Mouse (Mus musculus) megakaryocyte, embryonic 14.5 days (primary cell): Measurements from ENCODE around the gene Wdr74. TPM values are rescaled to one million over a fixed set of nuclear protein-coding genes. Genes with fewer than 3 reads are reported as not detected.

Experiments
- H3K27me3 ChIP-seq: replicated peaks from 2 replicates; pipeline ENCODE3; 2012; ENCODE audit warnings: inconsistent platforms
- H3K36me3 ChIP-seq: replicated peaks from 2 replicates; pipeline ENCODE3; 2012; ENCODE audit warnings: low read length, inconsistent platforms, mixed read lengths
- H3K4me1 ChIP-seq: 2 replicates; pipeline ENCODE4 v1.6.1; 2012; ENCODE audit warnings: inconsistent platforms
- H3K4me3 ChIP-seq: replicated peaks from 2 replicates; pipeline ENCODE3; 2012; ENCODE audit warnings: moderate library complexity, mild to moderate bottlenecking, inconsistent platforms
- H3K9me3 ChIP-seq: 2 replicates; pipeline ENCODE4 v1.6.1; 2012; ENCODE audit warnings: inconsistent platforms
- FLI1 ChIP-seq: IDR thresholded peaks from 2 replicates; pipeline ENCODE4 v1.6.1; 2012; ENCODE audit warnings: low read length, inconsistent platforms, mixed read lengths
- GATA1 ChIP-seq: IDR thresholded peaks from 3 replicates; pipeline ENCODE4 v1.6.1; 2012; ENCODE audit warnings: mixed read lengths, low read length, inconsistent platforms, borderline replicate concordance
- polyA plus RNA-seq: library from polyadenylated mRNA; stranded (reverse); fragments of >175 nt; gene quantifications from 2 replicates; pipeline ENCODE4 v1.2.3, GENCODE M21; 2012; ENCODE audit warnings: low replicate concordance; ENCODE audit not compliant: insufficient read depth

Gene Wdr74
- polyA plus RNA-seq, 1 experiment, result 16.5 TPM

DNA sequence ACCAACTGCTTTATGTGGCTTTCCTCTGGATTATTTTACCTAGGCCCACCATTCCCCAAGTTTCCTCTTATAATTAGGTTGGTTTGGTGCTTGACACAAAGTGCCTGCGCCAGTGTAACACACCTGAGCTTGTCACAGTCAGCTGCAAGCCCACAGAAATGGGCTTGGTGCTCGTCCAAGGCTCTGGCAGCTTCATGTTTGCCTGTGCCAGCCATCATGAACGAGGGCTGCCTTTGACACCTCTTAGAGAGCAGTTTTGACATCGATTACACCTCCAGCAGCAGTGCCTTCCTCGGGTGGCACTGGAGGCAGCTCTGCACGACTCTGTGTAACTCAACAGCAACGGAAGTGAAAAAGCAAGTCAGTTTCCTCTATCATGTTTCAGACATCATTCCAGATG is 54.5 kb downstream of the Wdr74 start:
- no peak overlapping the region for H3K4me3 ChIP-seq
- H3K9me3 ChIP-seq, result peaks cover 6% of the 10 kb centered on the region
- H3K27me3 ChIP-seq, result no peaks in the 10 kb centered on the region
- H3K4me1 ChIP-seq, result peaks cover 27% of the 10 kb centered on the region
- TF ChIP-seq GATA1 (no peak), FLI1 (no peak)
- peaks cover 42% of the 10 kb centered on the region for H3K36me3 ChIP-seq

Other genes with a start within 250 kb of the Wdr74 start
- not detected in 2 replicates for gene Slc22a8, start 144.6 kb upstream of the Wdr74 start, polyA plus RNA-seq
- not detected in 2 replicates for gene Slc22a6, start 117.8 kb upstream of the Wdr74 start, polyA plus RNA-seq
- gene Chrm1, start 72.0 kb upstream of the Wdr74 start, polyA plus RNA-seq, result 0.02 TPM in 1 of 2 replicates, not detected in the other
- gene Slc3a2, start 12.5 kb upstream of the Wdr74 start, polyA plus RNA-seq, result 139 and 161 TPM in 2 replicates
- 0.86 TPM in 1 of 2 replicates, not detected in the other for gene 1700092M07Rik, start 4.9 kb downstream of the Wdr74 start, polyA plus RNA-seq
- gene Stx5a, start 5.6 kb downstream of the Wdr74 start, polyA plus RNA-seq, result 18.8 and 39.1 TPM in 2 replicates
- 10.6 and 13.3 TPM in 2 replicates for gene Nxf1, start 21.2 kb downstream of the Wdr74 start, polyA plus RNA-seq
- gene Tmem223, start 35.2 kb downstream of the Wdr74 start, polyA plus RNA-seq, result 53.5 and 407 TPM in 2 replicates
- gene Tmem179b, start 38.6 kb downstream of the Wdr74 start, polyA plus RNA-seq, result 154 and 203 TPM in 2 replicates
- gene Taf6l, start 50.6 kb downstream of the Wdr74 start, polyA plus RNA-seq, result 33.7 and 61.6 TPM in 2 replicates
- 6.3 TPM in 1 of 2 replicates, not detected in the other for gene Polr2g, start 62.8 kb downstream of the Wdr74 start, polyA plus RNA-seq
- 1.3 and 5.9 TPM in 2 replicates for gene Zbtb3, start 66.7 kb downstream of the Wdr74 start, polyA plus RNA-seq
- 0.51 TPM in 1 of 2 replicates, not detected in the other for gene Ttc9c, start 83.5 kb downstream of the Wdr74 start, polyA plus RNA-seq
- 13.5 and 54.1 TPM in 2 replicates for gene Hnrnpul2, start 84.2 kb downstream of the Wdr74 start, polyA plus RNA-seq
- gene AC129217.1, start 93.9 kb downstream of the Wdr74 start, polyA plus RNA-seq, result 44.9 and 148 TPM in 2 replicates
- 124 and 182 TPM in 2 replicates for gene Bscl2, start 101.6 kb downstream of the Wdr74 start, polyA plus RNA-seq
- gene Gng3, start 103.4 kb downstream of the Wdr74 start, polyA plus RNA-seq, result not detected in 2 replicates
- 0.23 TPM in 1 of 2 replicates, not detected in the other for gene Lrrn4cl, start 114.9 kb downstream of the Wdr74 start, polyA plus RNA-seq
- 125 and 325 TPM in 2 replicates for gene Ubxn1, start 135.7 kb downstream of the Wdr74 start, polyA plus RNA-seq
- gene Uqcc3, start 145.1 kb downstream of the Wdr74 start, polyA plus RNA-seq, result 6.2 and 84.6 TPM in 2 replicates
- gene Lbhd1, start 147.9 kb downstream of the Wdr74 start, polyA plus RNA-seq, result 1.5 TPM in 1 of 2 replicates, not detected in the other
- gene Gm49403, start 148.1 kb downstream of the Wdr74 start, polyA plus RNA-seq, result not detected in 2 replicates
- gene 1810009A15Rik, start 153.0 kb downstream of the Wdr74 start, polyA plus RNA-seq, result 10.2 and 72.7 TPM in 2 replicates
- 12.5 TPM in 1 of 2 replicates, not detected in the other for gene Gm49416, start 153.1 kb downstream of the Wdr74 start, polyA plus RNA-seq
- gene Ints5, start 157.2 kb downstream of the Wdr74 start, polyA plus RNA-seq, result 22.4 and 29.0 TPM in 2 replicates
- gene Ganab, start 162.2 kb downstream of the Wdr74 start, polyA plus RNA-seq, result 4.0 and 25.1 TPM in 2 replicates
- gene B3gat3, start 184.5 kb downstream of the Wdr74 start, polyA plus RNA-seq, result 135 and 141 TPM in 2 replicates
- 4.2 and 8.2 TPM in 2 replicates for gene Rom1, start 193.5 kb downstream of the Wdr74 start, polyA plus RNA-seq
- 31.6 and 32.2 TPM in 2 replicates for gene Eml3, start 193.7 kb downstream of the Wdr74 start, polyA plus RNA-seq
- 5.1 and 27.3 TPM in 2 replicates for gene Mta2, start 206.0 kb downstream of the Wdr74 start, polyA plus RNA-seq
- gene Tut1, start 218.0 kb downstream of the Wdr74 start, polyA plus RNA-seq, result 25.5 and 37.3 TPM in 2 replicates
- gene Eef1g, start 231.2 kb downstream of the Wdr74 start, polyA plus RNA-seq, result 36.7 and 78.5 TPM in 2 replicates